Mouse (Mus musculus) thymus, adult 18-20 months (tissue): ENCODE results near the gene Ankrd22.
"Not testable (repeated sequence)": the region's sequence is repeated elsewhere in the genome, so short reads cannot be mapped to it uniquely, and the experiment has no call there.

Experiments used
- DNase-seq, 2 experiments: peaks; one replicate each; pipeline ENCODE4 v3.0.0; 2022; ENCODE audit warnings: mixed read lengths in 2 of 2

The Ankrd22 gene

GRCm38 (mm10) chr19:34165891-34166290 lies at the start of gene Ankrd22:
Gene Ankrd22, minus strand, starts transcription at chr19:34166053.
- peak in 1 of 2 experiments; percentile 52 for DNase-seq

GRCm38 (mm10) chr19:34214136-34214535 lies 48.3 kb upstream of the Ankrd22 start:
- no peak for DNase-seq

GRCm38 (mm10) chr19:34213251-34213645 lies 47.4 kb upstream of the Ankrd22 start:
- no peak for DNase-seq

- no peak for DNase-seq
These were observed 46.8 kb upstream of the Ankrd22 start for GRCm38 (mm10) chr19:34212489-34213250.

- no peak for DNase-seq
These were observed 45.0 kb upstream of the Ankrd22 start for GRCm38 (mm10) chr19:34210841-34211240.

- DNase-seq, result no peak
These were observed 44.2 kb upstream of the Ankrd22 start for GRCm38 (mm10) chr19:34209930-34210581.

GRCm38 (mm10) chr19:34209031-34209430 lies 43.2 kb upstream of the Ankrd22 start:
- no peak for DNase-seq

GRCm38 (mm10) chr19:34206760-34207440 lies 41.0 kb upstream of the Ankrd22 start:
- DNase-seq, result no peak

- not testable (repeated sequence) for DNase-seq
These were observed 40.3 kb upstream of the Ankrd22 start for GRCm38 (mm10) chr19:34206128-34206527.

- DNase-seq, result no peak
These were observed 36.8 kb upstream of the Ankrd22 start for GRCm38 (mm10) chr19:34202668-34203067.

- no peak for DNase-seq
These were observed 33.6 kb upstream of the Ankrd22 start for GRCm38 (mm10) chr19:34199488-34199887.

- no peak for DNase-seq
These were observed 33.0 kb upstream of the Ankrd22 start for GRCm38 (mm10) chr19:34198901-34199300.

GRCm38 (mm10) chr19:34198066-34198465 lies 32.2 kb upstream of the Ankrd22 start:
- no peak for DNase-seq

GRCm38 (mm10) chr19:34195031-34195430 lies 29.2 kb upstream of the Ankrd22 start:
- no peak for DNase-seq

GRCm38 (mm10) chr19:34194132-34194745 lies 28.4 kb upstream of the Ankrd22 start:
- DNase-seq, result no peak

GRCm38 (mm10) chr19:34193683-34194082 lies 27.8 kb upstream of the Ankrd22 start:
- no peak for DNase-seq

GRCm38 (mm10) chr19:34193149-34193548 lies 27.3 kb upstream of the Ankrd22 start:
- no peak for DNase-seq

- peak; percentile 83 to 88 for DNase-seq
These were observed 26.4 kb upstream of the Ankrd22 start, which contains the start of gene Stambpl1 for GRCm38 (mm10) chr19:34192008-34192963. Gene Stambpl1, plus strand, starts transcription at chr19:34192229.

- DNase-seq, result no peak
These were observed 25.8 kb upstream of the Ankrd22 start for GRCm38 (mm10) chr19:34191645-34192007.

GRCm38 (mm10) chr19:34186845-34187244 lies 21.0 kb upstream of the Ankrd22 start:
- DNase-seq, result peak in 1 of 2 experiments; percentile 54

- no peak for DNase-seq
These were observed 16.6 kb upstream of the Ankrd22 start for GRCm38 (mm10) chr19:34182490-34182889.

- no peak for DNase-seq
These were observed 15.4 kb upstream of the Ankrd22 start for GRCm38 (mm10) chr19:34181234-34181633.
